22 mouse cellular contexts compared by ENCODE assay signal in genomic region chr19:25327633-25328032, GRCm38 (mm10).
DNase-seq lines count a peak whose midpoint lies in the region; ATAC-seq and TF ChIP-seq lines count a peak whose summit lies in the region.
"Had no signal": no experiment of that assay in that cellular context is flagged by ENCODE, and none has a peak within 500 bp of the region (broad histone marks: within the 10 kb centered on the region; RNA-seq: fewer than 3 reads in every experiment).

No protein-coding gene starts in this region.

- H3K4me2 ChIP-seq in kidney, embryonic 14.5 days (replicated peaks; ENCODE audit: low read depth, low read length), result no peak overlapping the region
- H3K4me2 ChIP-seq in lung, embryonic 14.5 days, result no peak overlapping the region
- H3K4me2 ChIP-seq in intestine, postnatal 0 days (replicated peaks; ENCODE audit: low read depth), result no peak overlapping the region
- H3K4me2 ChIP-seq: embryonic facial prominence, embryonic 12.5 days; forebrain, embryonic 15.5 days; heart, embryonic 13.5 days; limb, embryonic 15.5 days; midbrain, embryonic 12.5 days had no signal

- no peaks in the 10 kb centered on the region for H3K9me3 ChIP-seq in kidney, embryonic 14.5 days (ENCODE audit: control insufficient read depth, low read length)
- H3K9me3 ChIP-seq in lung, embryonic 14.5 days (ENCODE audit: low read depth, low read length), result no peaks in the 10 kb centered on the region
- no peaks in the 10 kb centered on the region for H3K9me3 ChIP-seq in intestine, postnatal 0 days (ENCODE audit: control insufficient read depth)
- peaks cover 5% of the 10 kb centered on the region; the same call in 1 of the 2 replicates for H3K9me3 ChIP-seq in hindbrain, embryonic 10.5 days
- H3K9me3 ChIP-seq: embryonic facial prominence, embryonic 12.5 days; forebrain, embryonic 15.5 days; heart, embryonic 13.5 days; limb, embryonic 15.5 days; midbrain, embryonic 12.5 days had no signal

- 69% methylated on average over 6 of the region's 6 CpGs for WGBS in kidney, adult 2 months
- 71% methylated on average over 6 of the region's 6 CpGs for WGBS in kidney, embryonic 14.5 days
- WGBS in lung, embryonic 14.5 days, result 60% methylated on average over 6 of the region's 6 CpGs
- WGBS in intestine, postnatal 0 days, result 43% methylated on average over 6 of the region's 6 CpGs
- 77% methylated on average over 6 of the region's 6 CpGs for WGBS in hindbrain, embryonic 10.5 days

- H3K27ac ChIP-seq in kidney, adult 2 months (ENCODE audit: insufficient read depth, low read depth, low read length), result no peak overlapping the region
- no peak overlapping the region for H3K27ac ChIP-seq in kidney, embryonic 14.5 days (ENCODE audit: low read depth, low read length)
- no peak overlapping the region for H3K27ac ChIP-seq in lung, embryonic 14.5 days (ENCODE audit: low read depth)
- H3K27ac ChIP-seq in intestine, postnatal 0 days (ENCODE audit: low read depth, low read length), result no peak overlapping the region
- H3K27ac ChIP-seq in hindbrain, embryonic 10.5 days, result no peak overlapping the region
- H3K27ac ChIP-seq: embryonic facial prominence, embryonic 12.5 days; forebrain, embryonic 15.5 days; heart, embryonic 13.5 days; limb, embryonic 15.5 days; midbrain, embryonic 12.5 days had no signal

- no peak for DNase-seq in kidney, adult 2 months
- no peak for DNase-seq in lung, embryonic 14.5 days
- DNase-seq in lung, postnatal 14 days, result no peak
- DNase-seq in ES-CJ7 (ENCODE audit: low read depth, low spot score), result peak; percentile 58
- no peak for DNase-seq in hindbrain, embryonic 10.5 days (ENCODE audit: low spot score)
- DNase-seq: adrenal gland, adult 8-10 months; B cell, adult 2 months; cerebellum, adult 2 months; heart, postnatal 4 days; kidney, postnatal 14 days; layer of hippocampus, adult 9-11 months; lung, postnatal 4 days; retina, postnatal 1 day; right cerebral cortex, postnatal 4 days had no signal

- no peaks in the 10 kb centered on the region for H3K36me3 ChIP-seq in kidney, adult 2 months (ENCODE audit: control insufficient read depth, insufficient read depth, low read length)
- no peaks in the 10 kb centered on the region for H3K36me3 ChIP-seq in kidney, embryonic 14.5 days (ENCODE audit: control insufficient read depth, insufficient read depth, low read length)
- no peaks in the 10 kb centered on the region for H3K36me3 ChIP-seq in lung, embryonic 14.5 days (ENCODE audit: insufficient read depth)
- H3K36me3 ChIP-seq in intestine, postnatal 0 days (ENCODE audit: control insufficient read depth, insufficient read depth), result no peaks in the 10 kb centered on the region
- H3K36me3 ChIP-seq in hindbrain, embryonic 10.5 days, result no peaks in the 10 kb centered on the region
- H3K36me3 ChIP-seq: embryonic facial prominence, embryonic 12.5 days; forebrain, embryonic 15.5 days; heart, embryonic 13.5 days; limb, embryonic 15.5 days; midbrain, embryonic 12.5 days had no signal

- TF ChIP-seq POLR2A in kidney, adult 2 months (IDR thresholded peaks at IDR 0.05; ENCODE audit: low read depth, low read length), result no peak

- no peaks in the 10 kb centered on the region for H3K4me1 ChIP-seq in kidney, adult 2 months (ENCODE audit: control insufficient read depth, insufficient read depth, low read length)
- peaks cover 5% of the 10 kb centered on the region; the same call in 1 of the 2 replicates for H3K4me1 ChIP-seq in kidney, embryonic 14.5 days (ENCODE audit: control insufficient read depth, insufficient read depth, low read length)
- H3K4me1 ChIP-seq in lung, embryonic 14.5 days (ENCODE audit: insufficient read depth), result peaks cover 11% of the 10 kb centered on the region
- H3K4me1 ChIP-seq in intestine, postnatal 0 days (replicated peaks; ENCODE audit: control insufficient read depth, insufficient read depth, low read length), result no peaks in the 10 kb centered on the region
- 0 out of 2 replicates have a peak, but pooled peaks cover 3% of the 10 kb centered on the region for H3K4me1 ChIP-seq in hindbrain, embryonic 10.5 days (replicated peaks)

- ATAC-seq in kidney, embryonic 14.5 days (ENCODE audit: low FRiP score, low TSS enrichment), result no peak
- ATAC-seq in lung, embryonic 14.5 days (ENCODE audit: insufficient read depth), result no peak
- peak; percentile 88 for ATAC-seq in intestine, postnatal 0 days
- ATAC-seq: forebrain, embryonic 15.5 days; inflammation-experienced regulatory T-cells, adult 6 months had no signal

- H3K4me3 ChIP-seq in kidney, adult 2 months (ENCODE audit: insufficient read depth, low read depth, low read length), result no peak overlapping the region
- no peak overlapping the region for H3K4me3 ChIP-seq in kidney, embryonic 14.5 days (ENCODE audit: low read length)
- no peak overlapping the region for H3K4me3 ChIP-seq in lung, embryonic 14.5 days (ENCODE audit: low read depth, low read length)
- no peak overlapping the region for H3K4me3 ChIP-seq in intestine, postnatal 0 days (ENCODE audit: low read depth, low read length)
- no peak overlapping the region for H3K4me3 ChIP-seq in hindbrain, embryonic 10.5 days
- H3K4me3 ChIP-seq: embryonic facial prominence, embryonic 12.5 days; forebrain, embryonic 15.5 days; heart, embryonic 13.5 days; limb, embryonic 15.5 days; midbrain, embryonic 12.5 days had no signal

- no peaks in the 10 kb centered on the region for H3K27me3 ChIP-seq in kidney, adult 2 months (replicated peaks; ENCODE audit: control insufficient read depth, insufficient read depth, low read length)
- no peaks in the 10 kb centered on the region for H3K27me3 ChIP-seq in kidney, embryonic 14.5 days (ENCODE audit: control insufficient read depth, insufficient read depth, low read length)
- H3K27me3 ChIP-seq in lung, embryonic 14.5 days (ENCODE audit: insufficient read depth, low read length), result no peaks in the 10 kb centered on the region
- no peaks in the 10 kb centered on the region for H3K27me3 ChIP-seq in intestine, postnatal 0 days (replicated peaks; ENCODE audit: control insufficient read depth, insufficient read depth, low read length)
- no peaks in the 10 kb centered on the region for H3K27me3 ChIP-seq in hindbrain, embryonic 10.5 days (ENCODE audit: insufficient read depth, poor library complexity, severe bottlenecking)
- H3K27me3 ChIP-seq: embryonic facial prominence, embryonic 12.5 days; forebrain, embryonic 15.5 days; limb, embryonic 15.5 days; midbrain, embryonic 12.5 days had no signal

- no peak overlapping the region for H3K9ac ChIP-seq in kidney, embryonic 14.5 days (ENCODE audit: low read depth, low read length)
- no peak overlapping the region for H3K9ac ChIP-seq in lung, embryonic 14.5 days
- no peak overlapping the region for H3K9ac ChIP-seq in intestine, postnatal 0 days (ENCODE audit: low read depth, low read length)
- H3K9ac ChIP-seq: embryonic facial prominence, embryonic 12.5 days; forebrain, embryonic 15.5 days; heart, embryonic 13.5 days; limb, embryonic 15.5 days; midbrain, embryonic 12.5 days had no signal

- peak; percentile 27; the same call in 1 of the 2 replicates for TF ChIP-seq CTCF in kidney, adult 2 months (conservative IDR thresholded peaks at IDR 0.05; ENCODE audit: insufficient read depth, insufficient read length, low read depth, low read length)
- 0 out of 2 replicates have a peak, but pooled peaks have one; percentile 18 for TF ChIP-seq CTCF in lung, embryonic 14.5 days (IDR thresholded peaks at IDR 0.05; ENCODE audit: low read depth)
- TF ChIP-seq CTCF in intestine, postnatal 0 days (IDR thresholded peaks at IDR 0.05; ENCODE audit: low read depth), result peak; percentile 70

Comparison
In these comparisons a context has a peak if more than half of its experiments do, and no peak if none do; other contexts are left out.
1. CTCF ChIP-seq: peak in every context shown above with its lines; median percentile 70 in intestine, postnatal 0 days; 27 in kidney, adult 2 months; 18 in lung, embryonic 14.5 days.